Mouse (Mus musculus): ENCODE measurements around the gene Cebpe.

DNA sequence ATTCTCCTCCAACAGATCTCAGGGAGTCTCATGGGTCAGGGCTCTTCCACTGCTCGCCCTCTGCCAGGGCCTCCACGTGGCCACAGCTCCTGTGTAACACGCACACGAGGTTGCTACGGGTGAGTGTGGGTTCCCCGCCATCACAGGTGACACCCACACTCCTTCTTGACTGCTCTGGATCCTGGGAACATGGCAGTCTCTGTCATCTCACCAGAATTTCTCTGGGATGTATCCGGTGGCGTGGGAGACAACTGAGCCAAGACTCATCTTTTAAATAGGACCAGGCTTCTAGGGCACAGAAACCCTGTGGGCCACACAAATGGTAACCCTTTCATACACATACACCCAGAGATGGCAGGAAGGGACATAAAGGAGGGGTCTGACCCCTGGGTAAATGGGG is 20.2 kb upstream of the Cebpe start:
- TF ChIP-seq CTCF (IDR thresholded peaks at IDR 0.05; ENCODE audit: low read depth, low read length) (no peak), POLR2A (IDR thresholded peaks at IDR 0.05; ENCODE audit: insufficient read depth, low read length) (no peak), EP300 (IDR thresholded peaks at IDR 0.05; ENCODE audit: insufficient read depth, low read depth, low read length) (no peak)
